Mouse (Mus musculus): ENCODE data around the gene Mrm2. TPM values are rescaled to one million over a fixed set of nuclear protein-coding genes. Genes with fewer than 3 reads are reported as not detected.
"Not testable (repeated sequence)": the region's sequence is repeated elsewhere in the genome, so short reads cannot be mapped to it uniquely, and the experiment has no call there.

Mrm2 gene
- 1 to 10 TPM; 6.9 to 7.2 TPM for total RNA-seq (2021)
- long read RNA-seq, experiment 1, transcript Mrm2-201 (3 exons, 1,443 nt), result major isoform, 5 of 8 reads
- long read RNA-seq, experiment 1, partial matches to known transcripts, result 2 of 8 reads
- long read RNA-seq, experiment 1, other reads (novel, unspliced or antisense), result 1 of 8 reads
- long read RNA-seq, experiment 2, partial matches to known transcripts, result 3 of 6 reads
- long read RNA-seq, experiment 2, other reads (novel, unspliced or antisense), result 0 of 6 reads

- DNase-seq, result peak; percentile 75
Measured at GRCm38 (mm10) chr5:140331615-140332512, at the start of gene Mrm2. Mrm2 (minus strand) TSS chr5:140331898.

GRCm38 (mm10) chr5:140381156-140381555, 49.5 kb upstream of the Mrm2 start:
- DNase-seq, result no peak

GRCm38 (mm10) chr5:140379299-140379698, 47.6 kb upstream of the Mrm2 start:
- DNase-seq, result no peak

GRCm38 (mm10) chr5:140378121-140378853, 46.6 kb upstream of the Mrm2 start:
- no peak for DNase-seq

GRCm38 (mm10) chr5:140375249-140375829, 43.6 kb upstream of the Mrm2 start:
- no peak for DNase-seq

GRCm38 (mm10) chr5:140374226-140374625, 42.5 kb upstream of the Mrm2 start:
- DNase-seq, result no peak

GRCm38 (mm10) chr5:140373711-140374110, 42.0 kb upstream of the Mrm2 start:
- DNase-seq, result no peak

- no peak for DNase-seq
Measured at GRCm38 (mm10) chr5:140371671-140372070, 40.0 kb upstream of the Mrm2 start.

- no peak for DNase-seq
Measured at GRCm38 (mm10) chr5:140370446-140371254, 39.0 kb upstream of the Mrm2 start.

- DNase-seq, result no peak
Measured at GRCm38 (mm10) chr5:140369466-140369865, 37.8 kb upstream of the Mrm2 start.

GRCm38 (mm10) chr5:140368926-140369325, 37.2 kb upstream of the Mrm2 start:
- DNase-seq, result no peak

GRCm38 (mm10) chr5:140368126-140368525, 36.4 kb upstream of the Mrm2 start:
- DNase-seq, result not testable (repeated sequence)

- no peak for DNase-seq
Measured at GRCm38 (mm10) chr5:140364415-140364814, 32.7 kb upstream of the Mrm2 start.

GRCm38 (mm10) chr5:140359930-140360674, 28.4 kb upstream of the Mrm2 start:
- no peak for DNase-seq

GRCm38 (mm10) chr5:140357466-140357865, 25.8 kb upstream of the Mrm2 start:
- DNase-seq, result no peak

GRCm38 (mm10) chr5:140355934-140356333, 24.2 kb upstream of the Mrm2 start:
- DNase-seq, result no peak

- no peak for DNase-seq
Measured at GRCm38 (mm10) chr5:140352352-140352751, 20.7 kb upstream of the Mrm2 start.

GRCm38 (mm10) chr5:140350731-140351497, 19.2 kb upstream of the Mrm2 start:
- DNase-seq, result no peak

- DNase-seq, result no peak
Measured at GRCm38 (mm10) chr5:140349882-140350281, 18.2 kb upstream of the Mrm2 start.

- no peak for DNase-seq
Measured at GRCm38 (mm10) chr5:140346050-140346449, 14.4 kb upstream of the Mrm2 start.
